Mouse (Mus musculus): ENCODE results near the gene Leap2. TPM values are rescaled to one million over a fixed set of nuclear protein-coding genes. Genes with fewer than 3 reads are reported as not detected.

The Leap2 gene
- polyA plus RNA-seq, 2 experiments from 2014 or later: not detected

Other genes with a start within 250 kb of the Leap2 start
- gene Hspa4, start 122.7 kb downstream of the Leap2 start, polyA plus RNA-seq (2017; shearing (Covaris generic)): 10 to 100 TPM; 22.3 to 33.7 TPM
- gene Zcchc10, start 98.5 kb downstream of the Leap2 start, polyA plus RNA-seq (2017; shearing (Covaris generic)): 10 to 100 TPM; 25.2 to 27.5 TPM
- gene Aff4, start 72.3 kb downstream of the Leap2 start, polyA plus RNA-seq (2017; shearing (Covaris generic)): 10 to 100 TPM in 1 of 2 experiments, 1 to 10 TPM in 1; 9.6 to 16.4 TPM
- gene Uqcrq, start 7.7 kb upstream of the Leap2 start, polyA plus RNA-seq (2017; shearing (Covaris generic)): 100 to 1,000 TPM; 427 to 519 TPM
- gene Gdf9, start 7.9 kb upstream of the Leap2 start, polyA plus RNA-seq (2017; shearing (Covaris generic)): under 1 TPM in 1 of 2 experiments, not detected in 1; 0.37 TPM
- gene Gm10447, start 33.9 kb upstream of the Leap2 start, polyA plus RNA-seq (2017; shearing (Covaris generic)): under 1 TPM in 1 of 2 experiments, not detected in 1; 0.33 TPM
- gene Shroom1, start 34.0 kb upstream of the Leap2 start, polyA plus RNA-seq (2017; shearing (Covaris generic)): under 1 TPM in 1 of 2 experiments, not detected in 1; 0.36 TPM
- not detected for gene Gm9837, start 47.3 kb upstream of the Leap2 start, polyA plus RNA-seq (2017; shearing (Covaris generic))
- gene Gm9945, start 57.0 kb upstream of the Leap2 start, polyA plus RNA-seq (2017; shearing (Covaris generic)): not detected
- not detected for gene Sowaha, start 57.1 kb upstream of the Leap2 start, polyA plus RNA-seq (2017; shearing (Covaris generic))
- gene Sept8, start 96.1 kb upstream of the Leap2 start, polyA plus RNA-seq (2017; shearing (Covaris generic)): 1 to 10 TPM; 1.0 to 1.4 TPM
- gene Kif3a, start 144.2 kb upstream of the Leap2 start, polyA plus RNA-seq (2017; shearing (Covaris generic)): 1 to 10 TPM; 5.9 to 7.8 TPM
- gene Il4, start 195.5 kb upstream of the Leap2 start, polyA plus RNA-seq (2017; shearing (Covaris generic)): 10 to 100 TPM in 1 of 2 experiments, 1 to 10 TPM in 1; 8.8 to 10.4 TPM
- not detected for gene Il13, start 211.5 kb upstream of the Leap2 start, polyA plus RNA-seq (2017; shearing (Covaris generic))